Mouse (Mus musculus): ENCODE results near the gene Setd7. TPM values are rescaled to one million over a fixed set of nuclear protein-coding genes. Genes with fewer than 3 reads are reported as not detected.
A peak's percentile ranks its signal among the peaks of the same experiment; 100 is the strongest.

Setd7 gene
- polyA plus RNA-seq, 1 experiment: 15.7 TPM

DNA sequence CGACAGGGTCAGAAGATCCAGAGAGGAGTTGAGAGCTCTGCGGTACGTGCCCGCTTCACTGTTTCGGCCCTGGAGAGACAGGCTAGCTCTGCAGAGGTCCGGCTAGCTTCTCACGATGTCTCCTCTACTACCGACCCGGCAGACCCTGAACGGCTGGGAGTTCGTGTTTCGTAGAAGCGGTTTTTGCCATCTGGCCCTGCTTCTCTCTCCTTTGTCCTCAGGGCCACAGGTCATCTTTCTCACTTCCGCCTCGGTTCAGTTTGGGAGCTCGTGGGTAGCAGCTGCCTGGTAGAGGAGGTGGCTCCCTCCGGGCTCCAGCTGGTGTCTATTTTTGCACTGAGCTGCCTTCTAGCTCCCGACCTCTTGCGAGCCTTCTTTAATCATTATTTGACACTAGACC is 55.2 kb downstream of the Setd7 start:
- TF ChIP-seq CTCF (IDR thresholded peaks at IDR 0.05; ENCODE audit: borderline replicate concordance, extremely low read depth, insufficient read depth, insufficient read length) (no peak), POLR2A (IDR thresholded peaks at IDR 0.05; ENCODE audit: borderline replicate concordance, extremely low read depth, insufficient read depth, insufficient read length, poor library complexity, severe bottlenecking) (no peak)
- DNase-seq (ENCODE audit: low read depth): peak; percentile 23

DNA sequence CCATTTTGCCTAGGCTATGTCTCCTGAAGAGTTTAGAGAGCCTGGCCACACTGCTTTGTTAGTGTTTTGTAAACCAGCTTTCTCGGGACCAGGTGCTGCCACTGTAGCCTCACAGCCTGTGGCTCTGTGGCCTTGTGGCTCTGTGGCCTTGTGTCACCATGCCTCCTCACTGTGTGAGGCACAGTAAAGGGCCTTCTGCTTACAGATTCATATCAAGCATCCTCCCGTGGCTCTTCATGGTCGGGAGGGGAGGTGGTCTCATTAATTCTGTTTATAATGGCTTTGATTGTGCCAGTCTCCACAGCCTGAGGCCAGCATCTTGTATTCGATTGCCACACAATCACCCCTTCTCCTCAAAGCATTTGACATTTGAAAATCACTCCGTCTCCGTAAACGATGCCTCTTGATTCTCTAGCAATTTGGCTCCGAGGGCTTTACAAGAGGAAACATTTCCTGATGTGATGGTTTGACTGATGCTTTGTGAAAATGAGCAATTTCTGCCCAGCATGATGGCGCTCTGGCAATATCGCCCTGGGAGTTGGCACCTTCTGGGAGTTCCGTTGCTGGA is 56.2 kb downstream of the Setd7 start:
- peak; percentile 63 for DNase-seq (ENCODE audit: low read depth)
- TF ChIP-seq POLR2A (IDR thresholded peaks at IDR 0.05; ENCODE audit: borderline replicate concordance, extremely low read depth, insufficient read depth, insufficient read length, poor library complexity, severe bottlenecking) (no peak), CTCF (IDR thresholded peaks at IDR 0.05; ENCODE audit: borderline replicate concordance, extremely low read depth, insufficient read depth, insufficient read length) (no peak)

DNA sequence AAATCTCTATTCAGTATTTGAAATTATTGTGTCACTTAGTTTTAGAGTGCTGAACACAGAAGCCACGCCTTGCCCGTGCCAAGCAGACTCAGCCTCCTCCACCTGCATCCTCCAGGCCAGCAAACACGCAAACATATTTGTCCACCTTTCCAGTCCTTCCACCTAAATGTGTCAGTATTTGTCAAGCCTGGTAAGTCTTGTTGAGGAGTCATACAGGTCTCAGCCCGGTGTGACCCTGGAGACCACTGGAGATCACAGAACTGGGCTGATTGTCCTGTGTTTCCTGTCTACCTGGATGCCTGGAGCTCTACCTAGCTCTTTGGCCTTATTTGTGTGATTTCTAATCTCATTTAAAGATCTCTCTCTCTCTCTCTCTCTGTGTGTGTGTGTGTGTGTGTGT is 60.8 kb downstream of the Setd7 start:
- TF ChIP-seq CTCF (IDR thresholded peaks at IDR 0.05; ENCODE audit: borderline replicate concordance, extremely low read depth, insufficient read depth, insufficient read length) (no peak), POLR2A (IDR thresholded peaks at IDR 0.05; ENCODE audit: borderline replicate concordance, extremely low read depth, insufficient read depth, insufficient read length, poor library complexity, severe bottlenecking) (no peak)
- no peak for DNase-seq (ENCODE audit: low read depth)

DNA sequence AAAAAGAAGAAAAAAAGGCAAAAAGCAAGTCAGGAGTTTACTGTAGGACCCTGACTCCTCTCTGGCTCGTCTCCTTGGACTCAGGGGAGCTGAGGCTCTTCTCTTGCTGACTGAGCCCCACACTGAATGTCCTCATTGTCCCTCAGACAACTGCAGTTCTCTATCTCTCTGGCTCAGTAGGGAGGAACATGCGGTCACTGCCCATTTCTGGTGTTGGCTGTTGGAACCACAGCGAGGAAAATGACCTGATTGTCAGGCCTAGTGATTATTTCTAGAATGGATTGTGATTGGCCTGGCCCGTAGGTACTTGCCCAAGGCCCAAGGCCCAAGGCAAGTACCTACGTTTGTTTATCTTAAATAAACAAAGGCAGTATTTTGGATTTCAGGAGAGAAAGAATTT is 62.0 kb downstream of the Setd7 start:
- TF ChIP-seq POLR2A (IDR thresholded peaks at IDR 0.05; ENCODE audit: borderline replicate concordance, extremely low read depth, insufficient read depth, insufficient read length, poor library complexity, severe bottlenecking) (no peak), CTCF (IDR thresholded peaks at IDR 0.05; ENCODE audit: borderline replicate concordance, extremely low read depth, insufficient read depth, insufficient read length) (no peak)
- DNase-seq (ENCODE audit: low read depth): no peak

DNA sequence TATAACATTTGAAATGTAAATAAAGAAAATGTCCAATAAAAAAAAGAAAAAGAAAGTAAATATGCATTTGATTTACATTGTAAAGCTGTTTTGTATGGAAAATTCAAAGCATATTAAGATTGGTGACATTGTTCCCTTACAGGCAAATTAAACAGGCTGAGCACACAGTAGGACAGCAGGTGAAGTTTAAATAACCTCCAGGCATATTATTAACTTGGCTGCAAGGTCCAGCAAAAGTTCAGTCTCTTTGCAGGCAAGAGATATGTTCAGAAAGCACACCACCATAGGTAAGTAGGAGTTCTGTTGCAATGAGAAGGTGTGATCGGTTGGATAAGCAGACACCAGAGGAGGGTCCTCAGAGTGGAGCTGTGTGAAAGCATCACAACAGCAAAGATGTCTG is 62.7 kb downstream of the Setd7 start:
- no peak for DNase-seq (ENCODE audit: low read depth)
- no peak for TF ChIP-seq CTCF (IDR thresholded peaks at IDR 0.05; ENCODE audit: borderline replicate concordance, extremely low read depth, insufficient read depth, insufficient read length)
- TF ChIP-seq POLR2A (IDR thresholded peaks at IDR 0.05; ENCODE audit: borderline replicate concordance, extremely low read depth, insufficient read depth, insufficient read length, poor library complexity, severe bottlenecking): no peak

DNA sequence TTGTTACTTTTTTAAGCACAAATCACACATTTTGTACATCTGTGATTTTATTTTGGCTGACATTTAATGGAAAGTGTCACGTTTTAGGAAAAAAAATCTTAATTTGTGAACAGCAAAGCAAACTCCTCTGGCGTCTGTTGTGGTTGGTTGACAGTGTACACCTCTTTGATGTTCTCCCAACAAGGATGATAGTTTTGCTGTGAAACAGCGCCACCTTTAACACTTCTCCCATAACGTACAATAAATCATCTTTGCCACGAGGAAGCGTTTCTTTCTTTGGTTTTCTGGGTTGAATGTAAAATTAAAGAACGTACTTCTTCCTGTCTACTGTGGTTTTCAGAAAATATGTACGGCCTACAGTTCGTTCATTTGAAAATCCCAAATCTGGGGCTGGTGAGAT is 65.0 kb downstream of the Setd7 start:
- TF ChIP-seq CTCF (IDR thresholded peaks at IDR 0.05; ENCODE audit: borderline replicate concordance, extremely low read depth, insufficient read depth, insufficient read length) (no peak), POLR2A (IDR thresholded peaks at IDR 0.05; ENCODE audit: borderline replicate concordance, extremely low read depth, insufficient read depth, insufficient read length, poor library complexity, severe bottlenecking) (no peak)
- no peak for DNase-seq (ENCODE audit: low read depth)

DNA sequence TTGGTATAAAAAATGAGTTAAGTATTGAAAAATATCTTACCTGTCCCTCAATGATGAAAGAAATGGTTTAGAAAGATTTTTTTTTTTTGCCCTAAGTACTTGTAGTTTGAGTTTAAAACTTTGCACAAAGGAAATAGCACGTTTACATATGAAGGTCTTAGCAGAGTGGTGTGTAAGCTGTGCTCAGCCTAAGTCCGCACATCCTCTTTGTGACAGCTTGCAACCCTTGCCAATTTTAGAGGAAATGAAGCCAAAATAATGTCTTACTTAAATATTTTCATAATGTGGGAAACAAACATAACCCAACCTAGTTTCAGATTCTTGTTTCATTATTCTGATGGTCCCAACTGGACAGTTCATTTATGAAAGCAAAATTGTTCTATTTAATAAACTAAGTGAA is 66.2 kb downstream of the Setd7 start:
- no peak for DNase-seq (ENCODE audit: low read depth)
- TF ChIP-seq CTCF (IDR thresholded peaks at IDR 0.05; ENCODE audit: borderline replicate concordance, extremely low read depth, insufficient read depth, insufficient read length): no peak
- no peak for TF ChIP-seq POLR2A (IDR thresholded peaks at IDR 0.05; ENCODE audit: borderline replicate concordance, extremely low read depth, insufficient read depth, insufficient read length, poor library complexity, severe bottlenecking)

DNA sequence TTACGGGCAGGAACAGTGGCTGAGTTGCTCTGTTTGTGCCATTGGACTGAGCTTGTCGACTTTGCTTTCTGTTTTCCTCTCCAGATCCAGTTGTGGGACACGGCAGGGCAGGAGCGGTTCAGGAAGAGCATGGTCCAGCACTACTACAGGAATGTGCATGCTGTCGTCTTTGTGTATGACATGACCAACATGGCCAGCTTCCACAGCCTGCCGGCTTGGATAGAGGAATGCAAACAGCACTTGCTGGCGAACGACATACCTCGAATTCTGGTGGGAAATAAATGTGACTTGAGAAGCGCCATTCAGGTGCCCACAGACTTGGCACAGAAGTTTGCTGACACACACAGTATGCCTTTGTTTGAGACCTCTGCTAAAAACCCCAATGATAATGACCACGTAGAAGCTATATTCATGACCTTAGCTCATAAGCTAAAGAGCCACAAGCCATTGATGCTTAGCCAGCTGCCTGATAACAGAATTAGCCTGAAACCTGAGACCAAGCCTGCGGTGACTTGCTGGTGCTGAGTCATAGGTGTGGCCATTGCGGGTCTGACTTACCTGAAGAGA is 67.3 kb downstream of the Setd7 start:
- DNase-seq (ENCODE audit: low read depth): no peak
- TF ChIP-seq POLR2A (IDR thresholded peaks at IDR 0.05; ENCODE audit: borderline replicate concordance, extremely low read depth, insufficient read depth, insufficient read length, poor library complexity, severe bottlenecking) (no peak), CTCF (IDR thresholded peaks at IDR 0.05; ENCODE audit: borderline replicate concordance, extremely low read depth, insufficient read depth, insufficient read length) (no peak)

DNA sequence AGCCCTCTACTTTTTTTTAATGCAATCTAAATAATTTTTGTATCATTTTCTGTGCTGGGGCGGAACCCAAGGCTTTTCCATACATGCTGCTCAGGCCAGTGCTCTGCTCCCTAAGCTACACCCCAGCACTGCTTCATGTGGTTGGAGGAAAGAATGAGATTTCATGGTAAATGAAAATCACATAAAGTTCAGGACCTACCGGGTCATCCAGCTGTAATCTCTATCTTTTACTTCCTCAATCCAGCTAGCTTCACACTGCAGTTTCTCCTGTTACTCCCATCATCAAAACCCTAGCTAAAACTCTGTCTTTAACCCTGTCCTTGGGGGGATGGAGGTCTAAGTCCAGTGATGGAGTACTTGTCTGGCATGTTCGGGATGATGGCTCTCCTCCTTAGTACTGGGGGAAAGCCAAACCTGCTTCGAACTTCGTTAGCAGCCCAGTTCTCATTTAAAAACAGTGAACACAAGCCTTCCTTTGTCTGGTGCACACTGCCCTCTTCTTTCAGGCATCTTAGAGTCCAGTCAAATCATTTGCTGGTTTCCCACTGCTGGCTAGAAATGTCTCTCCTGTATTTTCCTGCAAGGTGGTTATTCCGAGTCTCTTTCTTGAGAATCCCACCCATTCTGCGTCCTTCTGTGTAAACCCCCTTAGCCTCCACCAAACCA is 70.5 kb downstream of the Setd7 start:
- peak; percentile 67 for DNase-seq (ENCODE audit: low read depth)

DNA sequence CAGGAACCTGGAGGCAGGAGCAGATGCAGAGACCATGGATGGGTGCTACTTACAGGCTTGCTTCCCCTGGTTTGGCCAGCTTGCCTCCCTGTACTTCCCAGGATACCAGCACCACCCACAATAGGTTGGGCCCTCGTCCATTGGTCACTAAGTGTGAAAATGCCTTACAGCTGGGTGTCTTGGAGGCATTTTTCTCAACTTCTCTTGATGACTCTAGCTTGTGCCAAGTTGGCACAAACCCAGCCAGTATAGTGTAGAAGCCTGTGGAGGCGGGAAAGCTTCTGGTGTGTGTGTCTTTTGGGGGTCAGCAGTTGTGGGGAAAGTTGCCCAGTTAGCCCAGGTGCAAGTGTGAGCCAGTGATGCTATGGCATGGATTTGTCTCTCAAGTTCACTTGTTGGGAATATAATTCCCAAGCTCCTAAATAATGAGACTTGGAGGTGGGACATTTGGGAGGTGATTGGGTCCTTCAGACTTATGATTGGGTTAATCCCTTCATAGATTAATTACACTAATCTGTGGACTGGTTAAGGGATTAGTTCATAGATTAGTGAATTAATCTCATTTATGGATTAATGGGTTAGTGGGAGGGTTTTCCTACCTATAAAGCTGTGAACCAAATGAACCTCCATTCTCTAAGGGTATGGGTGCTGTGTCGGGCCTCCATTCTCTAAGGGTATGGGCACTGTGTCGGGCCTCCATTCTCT is 74.0 kb downstream of the Setd7 start:
- peak; percentile 30 for DNase-seq (ENCODE audit: low read depth)
- TF ChIP-seq CTCF (IDR thresholded peaks at IDR 0.05; ENCODE audit: borderline replicate concordance, extremely low read depth, insufficient read depth, insufficient read length) (no peak), POLR2A (IDR thresholded peaks at IDR 0.05; ENCODE audit: borderline replicate concordance, extremely low read depth, insufficient read depth, insufficient read length, poor library complexity, severe bottlenecking) (no peak)

More for the DNA sequence above, 70.5 kb downstream of the Setd7 start:
- no peak for TF ChIP-seq POLR2A (IDR thresholded peaks at IDR 0.05; ENCODE audit: borderline replicate concordance, extremely low read depth, insufficient read depth, insufficient read length, poor library complexity, severe bottlenecking)
- TF ChIP-seq CTCF (IDR thresholded peaks at IDR 0.05; ENCODE audit: borderline replicate concordance, extremely low read depth, insufficient read depth, insufficient read length): no peak

DNA sequence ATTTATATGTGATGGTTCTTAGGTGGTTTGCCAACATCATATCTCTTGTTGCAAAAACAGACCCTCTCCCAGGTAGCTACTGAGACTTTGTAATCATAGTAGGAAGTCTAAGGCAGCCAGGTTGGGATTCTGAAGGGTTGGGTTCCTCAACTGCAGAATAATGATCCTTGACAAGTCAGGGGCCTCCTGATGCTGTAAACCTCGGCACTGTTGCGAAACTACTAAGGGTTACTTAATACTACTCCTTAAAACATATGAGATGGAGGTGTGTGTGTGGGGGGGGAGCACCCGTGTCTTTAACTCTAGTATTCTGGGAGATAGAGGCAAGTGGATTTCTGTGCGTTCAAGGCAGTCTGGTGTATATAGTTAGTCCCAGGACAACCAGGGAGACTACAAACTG is 75.3 kb downstream of the Setd7 start:
- DNase-seq (ENCODE audit: low read depth): no peak
- TF ChIP-seq CTCF (IDR thresholded peaks at IDR 0.05; ENCODE audit: borderline replicate concordance, extremely low read depth, insufficient read depth, insufficient read length): no peak
- TF ChIP-seq POLR2A (IDR thresholded peaks at IDR 0.05; ENCODE audit: borderline replicate concordance, extremely low read depth, insufficient read depth, insufficient read length, poor library complexity, severe bottlenecking): no peak
